Mouse (Mus musculus) c-Kit-negative CD71-positive TER-119-positive erythroid progenitor cells, embryonic 14.5 days (primary cell): ENCODE results near the gene Tmem81.
A peak's percentile ranks its signal among the peaks of the same experiment; 100 is the strongest.
"Not testable (repeated sequence)": the region's sequence is repeated elsewhere in the genome, so short reads cannot be mapped to it uniquely, and the experiment has no call there.

ENCODE experiments used
- DNase-seq: peaks from one replicate; pipeline ENCODE4 v3.0.0-alpha.2; 2013; ENCODE audit warnings: low read depth, low spot score

Tmem81 gene

GRCm38 (mm10) chr1:132506058-132506457 lies at the start of gene Tmem81:
Gene Tmem81, plus strand, starts transcription at chr1:132506230.
- no peak for DNase-seq

GRCm38 (mm10) chr1:132464651-132465050 lies 41.4 kb upstream of the Tmem81 start:
- DNase-seq = no peak

GRCm38 (mm10) chr1:132468926-132469325 lies 37.1 kb upstream of the Tmem81 start:
- no peak for DNase-seq

GRCm38 (mm10) chr1:132469519-132469918 lies 36.5 kb upstream of the Tmem81 start:
- DNase-seq = no peak

- DNase-seq = not testable (repeated sequence)
These were observed 36.0 kb upstream of the Tmem81 start for GRCm38 (mm10) chr1:132470031-132470430.

- no peak for DNase-seq
These were observed 35.0 kb upstream of the Tmem81 start for GRCm38 (mm10) chr1:132471032-132471431.

- no peak for DNase-seq
These were observed 34.5 kb upstream of the Tmem81 start for GRCm38 (mm10) chr1:132471499-132471898.

GRCm38 (mm10) chr1:132472537-132472936 lies 33.5 kb upstream of the Tmem81 start:
- DNase-seq = no peak

- no peak for DNase-seq
These were observed 31.5 kb upstream of the Tmem81 start for GRCm38 (mm10) chr1:132474496-132474895.

GRCm38 (mm10) chr1:132476575-132476927 lies 29.5 kb upstream of the Tmem81 start:
- no peak for DNase-seq

- DNase-seq = peak; percentile 82
These were observed 28.9 kb upstream of the Tmem81 start, which contains the start of gene Rbbp5 for GRCm38 (mm10) chr1:132476928-132477691. Gene Rbbp5, plus strand, starts transcription at chr1:132477365.

- no peak for DNase-seq
These were observed 26.6 kb upstream of the Tmem81 start for GRCm38 (mm10) chr1:132479438-132479837.

- no peak for DNase-seq
These were observed 24.4 kb upstream of the Tmem81 start for GRCm38 (mm10) chr1:132481619-132482018.

GRCm38 (mm10) chr1:132483234-132483633 lies 22.8 kb upstream of the Tmem81 start:
- DNase-seq = no peak

- no peak for DNase-seq
These were observed 22.3 kb upstream of the Tmem81 start for GRCm38 (mm10) chr1:132483759-132484158.

- no peak for DNase-seq
These were observed 5.5 kb upstream of the Tmem81 start for GRCm38 (mm10) chr1:132500535-132500934.

- no peak for DNase-seq
These were observed 875 bp upstream of the Tmem81 start for GRCm38 (mm10) chr1:132505155-132505554.

- DNase-seq = no peak
These were observed 626 bp downstream of the Tmem81 start for GRCm38 (mm10) chr1:132506656-132507055.

- no peak for DNase-seq
These were observed 3.7 kb downstream of the Tmem81 start for GRCm38 (mm10) chr1:132509771-132510170.

GRCm38 (mm10) chr1:132511521-132511920 lies 5.5 kb downstream of the Tmem81 start:
- no peak for DNase-seq

GRCm38 (mm10) chr1:132512106-132512505 lies 6.1 kb downstream of the Tmem81 start:
- no peak for DNase-seq

- no peak for DNase-seq
These were observed 9.3 kb downstream of the Tmem81 start for GRCm38 (mm10) chr1:132515339-132515738.

- no peak for DNase-seq
These were observed 10.7 kb downstream of the Tmem81 start for GRCm38 (mm10) chr1:132516776-132517175.

GRCm38 (mm10) chr1:132518621-132519020 lies 12.6 kb downstream of the Tmem81 start:
- no peak for DNase-seq
